Mouse (Mus musculus) MN1 (cell line): ENCODE results near the gene Ift57.
A peak's percentile ranks its signal among the peaks of the same experiment; 100 is the strongest.

Experiments used
- DNase-seq: peaks from one replicate; pipeline ENCODE4 v3.0.0-alpha.2; 2016; ENCODE audit warnings: low spot score

The Ift57 gene

DNA sequence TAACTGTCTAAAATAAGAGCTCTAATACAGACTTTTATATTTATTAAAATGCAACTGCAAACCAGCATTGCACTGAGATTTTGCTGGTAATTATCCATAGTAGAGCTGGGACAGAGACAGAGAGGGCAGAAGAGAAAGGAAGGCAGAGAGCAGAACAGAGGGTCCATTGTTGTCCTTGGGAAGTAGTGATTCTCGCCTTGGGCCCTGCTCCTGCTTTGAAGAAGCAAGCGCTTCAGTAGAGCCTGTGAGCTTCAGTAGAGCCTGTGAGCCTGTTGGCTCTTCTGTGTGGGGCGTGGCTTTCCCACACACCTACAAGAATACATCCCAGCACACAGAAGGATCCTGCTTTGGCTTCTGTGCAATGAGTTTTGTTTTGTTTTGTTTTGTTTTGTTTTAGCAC is 54.3 kb downstream of the Ift57 start:
- no peak for DNase-seq

DNA sequence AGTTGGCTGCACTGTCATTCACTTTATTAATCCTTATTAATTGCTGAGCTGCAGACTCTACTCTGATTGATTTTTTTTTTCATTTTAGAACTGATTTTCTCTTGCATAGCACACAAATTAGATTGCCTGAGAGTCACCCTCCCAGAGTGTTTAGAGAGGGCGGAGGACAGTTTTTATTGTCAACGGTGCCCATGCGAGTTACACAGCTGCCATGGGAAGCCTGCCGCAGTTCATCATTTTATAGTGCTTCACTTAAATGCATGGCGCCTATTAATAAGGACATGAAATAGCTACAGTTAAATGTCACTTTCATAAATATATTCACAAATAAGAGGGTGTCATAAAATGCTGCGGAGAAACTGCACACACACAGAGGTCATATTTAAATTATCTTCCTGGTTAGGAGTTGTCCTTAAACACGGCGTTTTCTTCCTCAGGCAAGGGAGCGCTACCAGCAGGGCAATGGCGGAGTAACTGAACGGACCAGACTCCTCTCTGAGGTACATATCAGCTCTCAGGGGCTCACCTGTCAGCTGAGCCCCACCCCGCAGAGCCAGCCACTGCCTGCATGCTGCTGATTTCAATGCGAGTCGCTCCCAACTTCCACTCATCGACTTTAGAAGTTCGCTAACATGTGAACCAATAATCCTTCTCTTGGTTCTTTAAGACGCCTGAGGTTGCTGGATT is 61.6 kb downstream of the Ift57 start:
- DNase-seq = no peak

DNA sequence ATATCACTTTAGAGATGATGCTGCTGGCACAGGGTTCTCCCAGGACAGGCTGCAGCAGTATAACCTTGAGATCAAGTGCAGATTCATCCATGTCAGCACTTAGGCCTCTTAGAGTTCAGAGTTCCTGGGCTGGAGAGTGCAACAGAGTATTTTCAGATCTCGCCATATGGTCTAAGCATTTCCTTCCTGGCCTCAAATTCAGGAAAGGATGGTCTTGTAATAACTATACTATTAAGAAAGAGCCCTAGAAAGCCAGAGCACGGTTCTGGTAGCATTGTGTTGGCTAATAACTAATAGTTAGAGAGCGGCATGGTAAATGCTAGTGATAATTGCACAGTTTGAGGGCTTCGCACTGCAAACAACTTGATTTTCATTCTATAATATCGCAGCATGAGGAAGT is 62.9 kb downstream of the Ift57 start:
- no peak for DNase-seq

DNA sequence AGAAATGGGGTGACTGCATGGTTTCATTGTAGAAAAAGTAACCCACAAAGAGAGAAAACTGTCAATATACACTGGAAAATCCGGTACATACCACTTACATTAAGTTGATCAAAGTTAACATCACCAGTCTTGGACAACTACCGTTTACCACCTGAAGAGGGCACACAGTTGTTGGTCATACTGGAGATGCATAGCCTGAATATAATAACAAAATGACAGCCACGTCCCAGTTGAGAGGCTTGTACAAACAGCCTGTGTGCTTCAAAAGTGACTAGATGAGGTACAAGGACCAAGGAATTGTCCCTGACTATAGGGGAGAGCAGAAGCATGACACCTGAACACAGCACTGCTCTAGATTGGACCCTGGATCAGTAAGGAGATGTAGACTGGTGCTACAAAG is 67.3 kb downstream of the Ift57 start:
- DNase-seq = peak; percentile 17

DNA sequence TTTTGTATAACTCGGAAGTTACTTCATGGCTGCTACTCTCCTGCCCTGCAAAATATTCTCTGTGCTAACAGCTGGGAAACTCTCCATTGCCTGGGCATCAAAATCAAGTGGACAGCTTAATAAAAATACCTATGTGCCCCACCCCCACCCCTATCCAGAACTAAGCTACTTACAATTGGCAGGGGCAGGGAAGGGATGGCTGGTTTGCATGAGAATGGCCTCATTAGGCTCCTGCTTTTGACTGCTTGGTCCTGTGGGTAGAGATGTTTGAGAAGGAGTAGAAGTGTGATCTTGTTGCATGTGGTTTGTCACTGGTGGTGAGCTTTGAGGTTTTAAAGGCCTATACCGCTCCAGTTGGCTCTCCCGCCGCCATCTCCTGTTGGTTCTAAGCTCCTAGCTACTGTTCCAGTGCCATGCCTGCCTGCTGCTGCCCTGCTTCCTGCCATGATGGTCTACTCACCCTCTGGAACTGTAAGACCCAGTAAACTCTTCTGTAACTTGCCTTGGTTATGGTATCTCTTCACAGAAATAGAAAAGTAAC is 69.5 kb downstream of the Ift57 start:
- DNase-seq = no peak

DNA sequence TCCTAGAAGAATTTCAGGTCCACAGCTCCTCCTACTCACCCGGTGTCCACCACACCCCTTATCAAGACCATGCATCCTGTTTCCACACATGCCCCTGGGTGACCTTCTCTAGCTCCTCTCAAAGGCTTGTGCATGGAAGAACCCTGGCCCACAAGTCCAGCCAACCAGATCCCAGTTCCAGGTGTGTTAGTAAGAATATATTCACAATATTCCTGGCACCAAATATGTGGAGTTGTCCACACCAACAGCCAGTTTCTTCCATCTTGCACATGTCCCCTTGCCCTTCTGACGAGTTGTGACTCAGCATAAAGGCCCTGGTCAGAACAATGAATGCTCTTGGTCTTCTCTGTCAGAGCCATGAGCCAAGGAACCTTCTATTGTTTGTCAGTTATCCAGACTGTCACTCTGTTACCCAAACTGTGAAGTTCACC is 70.8 kb downstream of the Ift57 start:
- DNase-seq = no peak

DNA sequence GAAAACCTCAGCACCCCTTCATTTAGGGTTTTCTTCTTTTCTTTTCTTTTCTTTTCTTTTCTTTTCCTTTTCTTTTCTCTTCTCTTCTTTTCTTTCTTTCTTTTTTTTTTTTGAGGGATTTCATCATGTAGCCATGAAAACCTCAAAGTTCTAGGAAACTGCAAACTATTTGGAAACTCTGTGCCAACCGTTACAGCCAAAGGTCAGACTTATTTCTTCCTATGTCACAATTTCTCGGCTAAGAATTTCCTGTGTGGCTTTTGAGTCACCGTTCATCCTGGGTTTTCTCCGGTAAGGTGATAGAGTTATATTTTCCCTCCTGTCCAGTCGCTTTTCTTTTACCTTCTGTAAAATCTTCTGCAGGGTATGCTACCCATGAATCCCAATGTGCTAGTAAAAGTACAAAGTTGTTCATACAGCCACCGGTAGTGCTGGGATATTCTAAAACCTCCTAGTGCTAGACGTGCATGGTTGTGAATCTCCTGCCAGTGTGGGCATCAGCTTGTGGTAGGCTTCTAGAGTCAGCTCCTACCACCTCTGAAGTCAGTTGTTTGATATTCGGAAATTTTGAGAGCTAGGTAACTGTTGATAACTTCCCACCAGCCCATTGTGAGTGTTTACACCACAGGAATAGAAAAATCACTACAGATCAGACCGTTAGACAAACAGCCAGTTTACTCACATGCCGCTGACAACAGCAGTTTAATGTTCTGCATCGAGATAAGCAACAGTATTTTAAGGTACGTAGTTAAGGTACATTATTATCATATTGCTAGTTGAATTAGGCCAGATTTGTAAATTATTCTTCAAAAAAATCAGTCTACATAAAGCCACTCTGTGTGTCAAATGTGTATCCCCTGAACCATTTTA is 71.5 kb downstream of the Ift57 start:
- DNase-seq = no peak

DNA sequence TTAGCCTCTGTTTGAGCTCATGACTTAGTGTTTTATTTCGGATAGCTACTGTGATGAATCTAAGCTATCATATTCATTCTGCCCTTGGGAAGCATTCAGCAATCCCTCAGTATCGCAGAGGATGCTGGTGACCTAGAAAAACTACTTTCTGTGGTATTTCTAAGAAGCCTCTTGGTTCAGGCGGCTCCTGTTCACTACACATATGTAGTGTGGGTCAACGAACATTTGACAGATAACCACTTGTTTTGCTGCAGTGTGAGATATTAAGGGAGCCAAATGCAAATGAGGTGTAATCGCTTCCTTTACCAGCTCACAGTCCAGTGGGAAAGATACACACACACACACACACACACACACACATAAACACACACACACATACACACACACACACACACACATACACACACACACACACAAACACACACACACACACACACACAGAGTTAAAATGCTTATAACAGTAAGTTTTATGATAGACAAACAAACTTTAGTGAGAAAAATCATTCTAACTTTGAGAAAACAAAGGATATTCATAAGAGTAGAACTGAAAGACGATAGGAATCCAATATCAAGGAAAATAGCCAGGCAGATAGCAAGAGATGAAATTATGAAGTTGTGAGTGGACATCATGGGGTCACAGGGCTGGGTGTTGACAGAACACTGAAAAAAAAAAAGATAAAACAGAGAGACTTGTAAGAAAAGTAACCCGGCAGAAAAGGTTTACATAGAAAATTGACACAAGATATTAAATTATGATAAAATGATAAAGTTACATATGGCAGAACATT is 72.8 kb downstream of the Ift57 start:
- DNase-seq = no peak

DNA sequence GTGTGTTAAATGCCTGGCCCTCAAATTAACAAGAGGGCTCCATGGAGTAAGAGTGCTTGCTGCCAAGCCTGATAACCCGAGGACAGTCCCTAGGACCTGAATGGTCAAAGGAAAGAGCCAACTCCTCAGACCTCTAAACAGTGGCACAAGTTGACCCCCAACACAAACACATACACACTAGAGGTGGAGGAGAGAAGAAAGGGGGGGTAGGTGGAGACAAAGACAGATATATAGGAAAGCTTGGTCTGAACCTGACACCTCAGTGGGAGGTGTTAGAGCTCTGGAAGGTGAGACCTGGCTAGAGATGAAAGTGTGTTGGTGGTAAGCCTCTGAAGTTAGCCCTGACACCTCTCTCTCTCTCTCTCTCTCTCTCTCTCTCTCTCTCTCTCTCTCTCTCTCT is 73.5 kb downstream of the Ift57 start:
- no peak for DNase-seq

DNA sequence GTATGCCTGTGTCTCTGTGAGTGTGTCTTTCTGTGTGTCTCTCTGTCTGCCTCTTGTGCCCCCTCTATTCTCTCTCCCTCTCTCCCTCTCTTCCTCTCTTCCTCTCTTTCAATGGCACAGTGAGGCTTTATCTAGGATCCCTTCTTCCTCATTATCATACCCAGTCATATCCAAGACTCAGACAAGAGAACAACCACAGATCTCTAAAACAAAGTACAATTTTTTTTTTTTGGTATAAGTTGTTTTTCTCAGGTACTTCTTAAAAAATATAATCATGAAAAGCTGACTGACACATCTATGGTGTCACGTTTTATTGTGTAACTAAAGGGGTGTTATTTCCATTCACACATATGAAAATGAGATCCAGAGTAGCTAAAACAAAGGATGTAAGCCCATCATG is 74.0 kb downstream of the Ift57 start:
- DNase-seq = no peak

DNA sequence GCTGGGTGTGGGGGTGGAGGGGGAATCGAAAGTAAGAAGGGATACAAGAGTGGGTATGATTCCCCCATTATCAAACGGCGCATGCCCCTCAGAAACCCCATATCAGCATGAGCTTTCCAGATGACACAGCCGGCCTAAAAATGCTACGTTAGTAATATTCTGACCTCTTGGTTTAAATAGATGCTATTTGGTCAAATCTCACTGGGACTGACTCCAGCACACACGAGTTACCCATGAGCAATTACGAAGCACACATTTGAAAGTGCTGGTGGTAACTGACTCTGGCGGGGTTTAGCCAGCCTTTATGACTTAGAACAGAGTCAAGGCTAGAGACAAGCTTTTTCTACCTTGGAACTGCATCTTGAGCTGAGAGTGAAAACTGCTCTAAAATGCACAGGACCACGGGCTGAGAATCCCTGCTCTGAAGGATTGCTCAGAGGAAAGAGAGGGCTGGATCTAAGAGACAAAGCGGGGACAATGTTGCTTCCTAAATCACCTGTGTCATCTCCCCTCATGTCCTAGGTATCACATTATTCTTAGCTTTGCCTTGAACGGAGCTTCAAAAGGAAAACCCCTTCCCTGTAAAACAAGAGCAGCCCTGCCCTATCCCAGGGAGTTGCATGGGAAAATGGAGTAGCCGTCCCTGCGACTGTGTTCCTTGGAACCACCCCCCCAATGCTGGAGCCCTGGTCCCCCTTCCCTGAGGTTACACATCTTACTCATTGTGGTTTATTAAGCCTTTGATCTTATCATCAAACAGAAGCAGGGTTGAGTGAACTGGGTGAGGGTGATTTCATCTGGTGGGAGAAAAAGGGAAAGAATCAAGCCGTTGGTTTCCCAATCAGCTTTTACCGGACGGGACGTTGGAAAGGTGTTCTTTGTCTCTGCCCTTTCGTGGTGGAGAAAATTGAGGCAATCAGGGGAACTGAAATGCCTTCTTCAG is 75.3 kb downstream of the Ift57 start:
- DNase-seq = no peak

DNA sequence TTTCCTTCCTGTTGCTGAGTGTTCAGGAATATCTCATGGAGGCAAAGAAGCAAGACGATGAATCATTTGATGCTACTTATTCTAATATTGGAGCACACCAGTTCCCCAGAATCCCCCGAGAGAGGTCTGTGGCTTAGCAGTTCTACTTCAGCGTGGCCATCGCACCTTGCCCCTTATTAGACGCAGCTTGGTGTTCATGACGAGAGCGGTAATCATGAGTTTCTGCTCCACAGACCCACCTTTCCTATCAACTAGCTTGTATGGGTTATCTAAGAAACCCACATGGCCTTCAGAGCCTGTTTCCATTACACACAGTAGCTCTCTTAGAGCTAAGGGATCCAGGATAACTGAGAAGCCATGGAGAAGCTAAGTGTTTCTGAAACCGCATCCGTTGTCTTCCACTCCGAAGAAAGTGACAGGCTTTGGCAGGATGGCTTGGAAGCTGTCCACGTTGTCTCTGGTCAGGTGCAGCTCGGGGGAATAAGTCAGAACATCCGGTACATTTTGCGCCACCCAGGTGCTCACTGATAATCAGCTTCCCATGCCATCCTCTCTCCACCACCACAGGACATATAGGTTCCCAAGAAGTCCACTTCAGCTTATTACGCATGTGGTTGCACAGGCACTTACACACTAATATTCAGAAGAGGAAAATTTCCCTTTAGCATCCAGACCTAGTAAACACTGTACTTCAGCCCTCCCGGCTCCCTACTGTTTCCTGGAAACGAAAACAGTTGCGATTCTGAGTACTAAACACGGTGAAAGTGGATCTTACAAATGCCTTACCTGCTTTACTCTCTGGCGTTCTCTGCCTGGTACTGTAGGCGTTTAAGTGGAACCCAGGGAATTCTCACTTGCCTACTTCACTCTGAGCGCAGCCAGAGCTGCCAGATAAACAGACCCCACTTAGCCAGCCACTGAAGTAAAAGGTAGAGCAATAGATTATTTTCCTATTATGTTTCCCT is 76.3 kb downstream of the Ift57 start:
- DNase-seq = no peak

DNA sequence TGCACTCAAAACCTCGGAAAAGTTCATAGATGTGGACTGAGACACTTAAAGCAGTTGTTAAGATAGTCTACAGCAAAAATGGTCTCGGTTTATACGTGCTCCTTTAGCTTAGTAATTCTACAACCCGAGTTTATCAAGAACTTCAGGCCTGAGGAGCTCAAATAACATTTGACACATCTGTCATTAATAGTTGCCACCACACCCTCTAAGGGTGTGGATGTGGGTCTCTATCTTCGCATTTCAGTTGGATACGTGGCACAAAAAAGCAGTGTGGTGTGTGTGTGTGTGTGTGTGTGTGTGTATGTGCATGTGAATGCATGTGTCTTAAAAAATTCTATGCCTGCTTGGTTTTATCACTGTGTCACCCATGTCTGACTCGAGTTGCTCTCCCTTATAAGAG is 77.9 kb downstream of the Ift57 start:
- DNase-seq = no peak

DNA sequence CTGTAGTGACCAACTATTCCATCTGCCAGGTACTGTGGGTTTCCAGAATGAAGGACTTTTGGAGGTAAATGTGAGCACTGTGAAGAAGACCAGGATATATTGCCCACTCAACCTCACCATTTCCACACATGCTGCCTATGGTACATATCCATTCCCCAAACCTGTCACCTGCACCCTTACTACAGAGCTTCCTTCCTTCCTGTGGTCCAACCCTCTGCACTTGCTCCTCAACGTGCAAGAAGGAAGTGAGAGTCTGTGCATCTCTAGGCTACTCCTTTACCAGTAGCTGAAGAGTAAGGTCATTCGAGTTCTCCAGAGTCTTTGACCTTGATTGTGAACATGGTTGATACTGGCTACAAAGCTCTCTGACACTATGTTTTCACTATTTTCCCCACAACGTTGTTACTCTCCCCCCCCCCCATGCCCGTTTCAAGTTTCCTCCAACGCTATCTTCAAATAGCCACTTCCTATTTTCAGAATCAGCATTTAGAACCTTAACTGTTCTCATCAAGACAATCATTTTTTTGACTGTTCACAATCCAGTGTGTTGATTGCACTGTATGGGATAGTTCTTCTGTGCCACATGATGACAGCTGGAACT is 82.6 kb downstream of the Ift57 start:
- no peak for DNase-seq

DNA sequence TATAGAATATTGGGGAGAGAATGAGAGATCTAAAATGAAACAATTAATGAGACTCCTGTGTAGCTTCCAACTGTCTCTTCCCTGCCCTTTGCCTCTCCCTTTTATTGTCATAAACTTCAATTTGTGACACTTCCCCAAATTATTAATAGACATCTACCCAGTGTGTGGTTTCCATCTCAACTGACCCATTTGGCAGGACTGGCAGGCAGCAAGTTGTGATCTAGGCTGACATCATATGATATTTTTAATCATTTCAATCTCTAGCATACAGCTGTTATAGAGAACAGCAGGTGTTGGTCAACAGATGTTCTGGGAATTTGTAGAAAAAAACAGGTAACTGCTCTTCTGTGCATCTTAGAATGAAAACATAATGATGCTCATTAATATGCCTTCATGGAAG is 84.3 kb downstream of the Ift57 start:
- DNase-seq = no peak

DNA sequence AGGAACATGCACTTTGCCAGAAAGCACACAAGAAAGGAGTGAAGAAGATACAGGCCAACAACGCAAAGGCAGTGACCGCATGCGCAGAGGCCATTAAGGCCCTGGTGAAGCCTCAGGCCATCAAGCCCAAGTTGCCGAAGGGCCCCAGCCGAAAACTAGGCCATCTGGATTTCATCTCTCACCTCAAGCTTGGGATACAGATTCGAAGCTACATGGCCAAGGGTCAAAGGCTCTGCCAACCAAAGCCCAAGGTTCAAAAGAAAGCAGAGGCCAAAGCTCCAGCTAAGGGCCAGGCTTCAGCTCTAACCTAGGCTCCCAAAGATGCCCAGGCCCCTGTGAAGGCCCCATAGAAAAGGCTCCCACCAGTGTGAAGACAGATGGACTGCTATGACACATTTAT is 87.1 kb downstream of the Ift57 start:
- no peak for DNase-seq

DNA sequence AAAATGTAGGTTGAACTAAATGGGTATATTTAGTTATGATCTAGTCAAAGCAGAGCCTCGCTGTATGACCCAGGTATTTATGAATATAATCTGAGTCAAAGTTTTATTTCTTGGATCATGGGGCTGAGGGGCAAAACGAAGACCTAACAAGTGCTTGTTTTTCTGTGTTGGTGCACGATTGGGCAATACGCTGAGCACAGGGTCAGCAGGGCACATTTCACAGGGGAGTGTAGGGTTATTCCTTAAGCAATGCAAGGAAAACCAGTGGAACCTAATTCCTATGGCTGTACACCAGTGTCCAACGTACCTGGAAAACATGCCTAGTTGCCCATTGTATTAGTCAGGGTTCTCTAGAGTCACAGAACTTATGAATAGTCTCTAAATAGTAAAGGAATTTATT is 88.7 kb downstream of the Ift57 start:
- DNase-seq = no peak

DNA sequence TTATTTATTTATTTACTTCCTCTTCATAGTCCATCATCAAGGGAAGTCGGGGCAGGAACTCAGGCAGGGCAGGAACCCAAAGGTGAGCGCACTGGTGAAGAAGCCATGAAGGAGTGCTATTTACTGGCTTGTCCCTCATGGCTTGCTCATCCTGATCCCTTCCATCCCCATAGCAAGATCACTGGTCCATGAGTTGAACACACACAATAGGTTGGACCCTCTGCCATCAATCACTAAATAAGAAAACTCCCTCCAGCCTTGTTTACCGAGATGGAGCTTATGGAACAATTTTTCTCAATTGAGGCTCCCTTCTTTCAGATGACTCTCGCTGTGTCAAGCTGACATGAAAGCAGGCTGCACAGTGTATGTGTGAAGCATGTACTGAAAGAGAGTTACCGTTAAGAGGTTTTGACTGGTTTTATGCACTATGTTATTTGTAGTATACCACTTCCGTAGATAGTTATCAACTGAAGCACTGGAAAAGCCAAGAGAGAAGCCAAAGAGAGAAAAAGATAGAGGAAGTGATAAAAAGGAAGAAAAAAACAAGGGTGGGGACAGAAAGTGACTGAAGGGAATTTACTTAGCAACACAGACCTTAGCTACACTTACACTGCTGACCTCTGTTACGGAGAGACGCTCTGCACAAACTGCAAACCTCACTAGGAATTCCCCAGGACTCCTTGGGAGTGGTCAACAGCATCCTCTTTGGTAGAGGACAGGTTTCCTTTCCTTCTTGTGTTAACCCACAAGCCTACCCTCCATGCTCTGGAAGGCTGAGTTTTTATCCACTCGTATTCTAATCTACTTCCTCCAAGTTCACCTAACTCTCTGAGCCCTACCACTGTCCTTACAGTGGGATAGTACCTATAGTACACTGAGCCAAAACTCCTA is 91.8 kb downstream of the Ift57 start:
- DNase-seq = no peak

DNA sequence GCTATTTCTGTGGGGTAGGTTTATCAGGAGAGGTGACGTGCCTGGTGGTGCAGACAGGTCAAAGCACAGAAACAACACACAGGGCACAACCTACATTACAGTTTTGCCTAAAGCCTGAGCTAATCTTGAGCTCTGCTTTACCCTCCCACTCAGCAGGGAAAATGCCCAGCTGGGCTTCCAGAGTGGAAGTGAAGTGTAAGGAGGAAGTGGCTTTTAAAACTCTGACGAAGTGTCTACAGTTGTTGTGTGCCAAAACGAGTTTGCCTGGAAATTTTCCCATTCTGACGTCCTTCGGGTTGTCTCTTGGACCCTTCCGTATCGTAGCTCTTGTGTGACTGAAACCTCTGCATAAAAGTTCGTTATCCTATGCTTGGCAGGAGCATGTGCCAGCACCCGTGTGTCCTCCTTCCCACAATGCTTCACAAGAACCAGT is 93.4 kb downstream of the Ift57 start:
- DNase-seq = no peak
